Mouse (Mus musculus): ENCODE data around the gene BC107364.
A peak's percentile ranks its signal among the peaks of the same experiment; 100 is the strongest.
"Not testable (repeated sequence)": the region's sequence is repeated elsewhere in the genome, so short reads cannot be mapped to it uniquely, and the experiment has no call there.

Gene BC107364

DNA sequence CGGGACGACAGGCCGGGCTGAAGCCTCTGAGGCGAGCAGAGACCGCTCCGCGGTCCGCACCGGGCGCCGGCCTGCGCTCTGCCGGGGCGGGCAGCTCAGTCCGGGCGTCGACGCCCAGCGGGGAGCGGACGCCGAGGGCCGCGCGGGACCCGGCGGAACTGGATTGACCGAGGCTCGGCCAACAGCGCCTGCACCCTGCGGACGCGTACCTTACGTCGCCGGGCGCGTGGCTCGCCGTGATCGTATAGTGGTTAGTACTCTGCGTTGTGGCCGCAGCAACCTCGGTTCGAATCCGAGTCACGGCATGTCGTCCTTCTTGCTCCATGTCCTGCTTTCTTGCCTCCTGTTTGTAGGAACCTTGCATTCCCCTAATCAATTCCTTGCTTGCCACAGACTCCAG lies at the start of gene BC107364:
Gene BC107364, minus strand, starts transcription at position 45 of the 400 bp plus-strand sequence.
- not testable (repeated sequence) for DNase-seq (ENCODE audit: low read depth, low spot score)

- peak; percentile 93 for DNase-seq (ENCODE audit: low read depth, low spot score)
Observed at GRCm38 (mm10) chr3:96501391-96502115, 49.4 kb upstream of the BC107364 start.

GRCm38 (mm10) chr3:96500691-96501265 lies 48.7 kb upstream of the BC107364 start:
- DNase-seq (ENCODE audit: low read depth, low spot score): peak; percentile 88

DNA sequence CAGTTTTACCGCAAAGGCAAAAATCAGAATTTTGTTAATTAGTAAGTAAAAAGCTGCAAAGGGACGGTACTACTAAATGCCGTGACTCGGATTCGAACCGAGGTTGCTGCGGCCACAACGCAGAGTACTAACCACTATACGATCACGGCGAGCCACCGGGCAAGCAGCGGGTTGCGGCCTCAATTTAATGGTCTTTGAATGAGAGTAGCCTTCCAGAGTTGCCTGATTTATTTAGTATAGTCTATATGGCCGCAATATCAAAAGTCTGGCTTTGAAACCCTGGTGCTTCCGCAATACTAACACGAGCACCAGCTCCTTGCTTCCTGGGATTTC lies 48.1 kb upstream of the BC107364 start:
- peak; percentile 94 for DNase-seq (ENCODE audit: low read depth, low spot score)

- peak; percentile 87 for DNase-seq (ENCODE audit: low read depth, low spot score)
Observed at GRCm38 (mm10) chr3:96499481-96500288, 47.6 kb upstream of the BC107364 start.

DNA sequence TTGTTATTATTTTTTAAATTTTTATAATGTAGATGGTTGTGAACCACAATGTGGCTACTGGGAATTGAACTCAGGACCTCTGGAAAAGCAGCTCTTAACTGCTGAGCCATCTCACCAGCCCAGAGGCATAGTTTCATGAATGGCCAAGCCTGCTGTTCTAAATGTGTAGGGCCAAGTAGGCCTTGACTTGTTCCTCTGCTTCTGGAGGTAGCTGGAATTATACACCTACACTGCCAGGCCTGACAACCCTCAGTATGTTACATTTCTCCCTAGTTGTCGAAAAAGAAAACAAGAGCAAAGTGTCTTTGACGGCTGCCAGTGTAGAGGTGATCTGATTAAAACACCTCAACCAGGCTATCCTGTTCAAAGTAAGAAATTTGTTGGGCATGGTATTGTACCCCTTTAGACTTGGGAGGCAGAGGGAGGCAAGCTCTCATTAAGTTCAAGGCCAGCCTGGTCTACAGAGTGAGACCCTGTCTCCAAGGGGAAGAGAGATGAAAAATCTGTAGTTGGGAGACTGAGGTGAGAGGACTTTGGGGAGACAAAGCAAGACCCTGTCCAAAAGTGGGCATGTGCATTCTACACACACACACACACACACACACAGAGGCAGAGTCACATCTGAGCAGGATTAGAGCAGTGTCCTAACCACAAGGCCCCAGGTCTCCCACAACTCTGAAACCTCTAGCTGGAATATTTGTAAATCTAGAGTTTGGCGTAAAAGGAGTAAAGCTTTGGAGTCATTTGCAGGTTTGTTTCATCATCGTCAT lies 46.6 kb upstream of the BC107364 start:
- DNase-seq (ENCODE audit: low read depth, low spot score): peak; percentile 20

GRCm38 (mm10) chr3:96497451-96498028 lies 45.4 kb upstream of the BC107364 start:
- peak; percentile 72 for DNase-seq (ENCODE audit: low read depth, low spot score)

GRCm38 (mm10) chr3:96496620-96497275 lies 44.6 kb upstream of the BC107364 start:
- DNase-seq (ENCODE audit: low read depth, low spot score): not testable (repeated sequence)

DNA sequence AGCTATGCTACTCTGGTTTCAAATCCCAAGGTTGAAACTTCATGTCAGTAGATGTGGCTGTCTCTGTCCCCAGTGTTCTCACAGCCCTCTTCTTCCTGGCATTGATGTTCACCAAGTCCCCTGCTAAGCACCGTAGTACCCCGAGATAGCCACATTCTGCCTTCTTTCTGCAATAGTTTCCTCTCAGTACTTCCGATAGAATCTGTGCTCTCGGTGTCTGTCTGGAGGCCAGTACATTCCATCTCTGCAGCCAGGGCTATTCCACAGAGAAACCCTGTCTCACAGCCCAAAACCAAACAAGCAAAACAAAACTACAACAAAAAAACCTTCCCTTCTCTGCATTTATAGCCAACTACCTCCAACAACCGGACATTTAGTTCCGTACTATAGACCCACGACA lies 44.1 kb upstream of the BC107364 start:
- DNase-seq (ENCODE audit: low read depth, low spot score): no peak

DNA sequence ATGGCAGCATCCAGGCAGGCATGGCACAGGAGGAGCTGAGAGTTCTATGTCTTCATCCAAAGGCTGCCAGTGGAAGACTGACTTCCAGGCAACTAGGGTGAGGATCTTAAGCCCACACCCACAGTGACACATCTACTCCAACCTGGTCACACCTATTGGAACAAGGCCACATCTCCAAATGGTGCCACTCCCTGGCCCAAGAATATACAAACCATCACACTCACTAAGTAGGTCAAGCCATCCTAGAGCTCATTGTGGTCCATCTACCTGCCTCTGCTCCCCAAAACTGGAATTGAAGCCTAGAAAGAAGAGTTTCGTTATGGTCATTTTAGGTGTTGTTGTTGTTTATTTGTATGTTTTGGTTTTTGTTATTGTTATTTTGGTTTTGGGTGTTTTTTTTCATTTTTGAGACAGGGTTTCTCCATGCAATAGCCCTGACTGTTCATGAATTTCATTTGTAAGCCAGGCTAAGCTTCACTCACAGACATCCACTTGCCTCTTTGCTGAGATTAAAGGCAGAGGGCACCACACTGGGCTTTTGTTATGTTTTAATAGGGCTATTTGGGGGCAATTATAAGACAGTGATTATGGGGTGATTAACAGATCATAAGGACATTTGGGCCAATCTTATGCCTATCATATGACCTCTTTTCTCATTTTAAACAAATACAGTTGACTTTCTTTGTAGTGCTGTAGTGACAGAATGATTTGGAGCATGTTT lies 43.5 kb upstream of the BC107364 start:
- DNase-seq (ENCODE audit: low read depth, low spot score): no peak

DNA sequence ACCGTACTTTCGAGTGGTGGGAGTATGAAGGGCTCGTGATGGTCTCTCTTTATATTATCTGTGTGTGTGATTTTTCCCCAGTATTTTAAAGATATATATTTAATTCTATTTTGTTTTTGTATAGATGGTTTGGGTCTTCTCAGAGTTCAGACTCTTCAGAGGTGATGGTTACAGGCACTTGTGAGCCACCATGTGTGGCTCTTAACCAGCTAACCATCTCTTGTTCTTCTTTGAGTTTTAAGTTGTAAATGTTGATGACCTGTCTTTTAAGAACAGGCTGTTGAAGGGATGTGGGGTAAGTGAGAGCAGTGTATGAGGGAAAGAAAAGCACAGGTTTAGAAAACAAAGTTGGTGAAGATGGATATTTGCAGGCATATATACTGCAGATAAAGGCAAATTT lies 42.8 kb upstream of the BC107364 start:
- DNase-seq (ENCODE audit: low read depth, low spot score): no peak

DNA sequence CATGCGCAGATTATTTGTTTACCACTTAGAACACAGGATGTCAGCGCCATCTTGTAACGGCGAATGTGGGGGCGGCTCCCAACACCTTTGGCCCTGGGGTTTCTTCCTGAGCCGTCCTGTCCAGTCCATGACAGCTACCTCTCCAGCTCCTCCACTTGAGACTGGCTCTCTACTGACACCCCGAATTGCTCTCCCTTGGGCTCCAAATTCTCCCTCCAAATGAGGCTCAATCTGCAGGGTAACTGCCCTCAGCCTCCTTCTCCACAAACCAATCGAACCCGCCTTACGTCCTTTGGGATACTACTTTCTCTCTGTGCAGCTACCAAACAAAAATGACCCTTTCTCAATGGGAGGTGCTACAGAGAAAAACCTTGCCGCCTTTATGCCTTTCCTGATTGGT lies 42.4 kb upstream of the BC107364 start:
- DNase-seq (ENCODE audit: low read depth, low spot score): not testable (repeated sequence)

GRCm38 (mm10) chr3:96489636-96490035 lies 37.5 kb upstream of the BC107364 start:
- DNase-seq (ENCODE audit: low read depth, low spot score): not testable (repeated sequence)

GRCm38 (mm10) chr3:96488907-96489629 lies 37.0 kb upstream of the BC107364 start:
- DNase-seq (ENCODE audit: low read depth, low spot score): not testable (repeated sequence)

DNA sequence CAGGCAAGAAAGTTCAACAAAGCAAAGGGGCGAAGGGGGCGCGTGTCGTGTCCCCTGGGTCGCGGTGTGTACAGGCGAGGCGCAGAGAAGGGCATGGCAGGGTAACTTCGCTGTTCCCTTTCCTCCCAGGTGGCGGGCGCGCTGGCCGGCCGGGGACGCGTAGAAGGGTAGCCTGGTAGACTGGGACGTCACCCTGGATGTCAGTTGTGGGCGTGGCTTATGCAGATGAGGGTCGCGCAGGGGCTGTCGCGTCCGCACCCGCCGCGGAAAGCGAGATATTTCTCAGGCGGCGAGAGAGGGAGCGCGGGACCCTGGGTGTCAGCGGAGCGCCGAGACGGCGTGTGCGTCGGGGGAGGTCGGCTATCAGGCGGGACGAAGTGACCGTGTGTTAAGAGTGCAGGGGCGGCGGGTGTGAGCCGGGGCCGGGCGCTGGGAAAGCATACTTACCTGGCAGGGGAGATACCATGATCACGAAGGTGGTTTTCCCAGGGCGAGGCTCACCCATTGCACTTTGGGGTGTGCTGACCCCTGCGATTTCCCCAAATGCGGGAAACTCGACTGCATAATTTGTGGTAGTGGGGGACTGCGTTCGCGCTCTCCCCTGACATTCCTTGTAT lies 36.3 kb upstream of the BC107364 start:
- DNase-seq (ENCODE audit: low read depth, low spot score): not testable (repeated sequence)

DNA sequence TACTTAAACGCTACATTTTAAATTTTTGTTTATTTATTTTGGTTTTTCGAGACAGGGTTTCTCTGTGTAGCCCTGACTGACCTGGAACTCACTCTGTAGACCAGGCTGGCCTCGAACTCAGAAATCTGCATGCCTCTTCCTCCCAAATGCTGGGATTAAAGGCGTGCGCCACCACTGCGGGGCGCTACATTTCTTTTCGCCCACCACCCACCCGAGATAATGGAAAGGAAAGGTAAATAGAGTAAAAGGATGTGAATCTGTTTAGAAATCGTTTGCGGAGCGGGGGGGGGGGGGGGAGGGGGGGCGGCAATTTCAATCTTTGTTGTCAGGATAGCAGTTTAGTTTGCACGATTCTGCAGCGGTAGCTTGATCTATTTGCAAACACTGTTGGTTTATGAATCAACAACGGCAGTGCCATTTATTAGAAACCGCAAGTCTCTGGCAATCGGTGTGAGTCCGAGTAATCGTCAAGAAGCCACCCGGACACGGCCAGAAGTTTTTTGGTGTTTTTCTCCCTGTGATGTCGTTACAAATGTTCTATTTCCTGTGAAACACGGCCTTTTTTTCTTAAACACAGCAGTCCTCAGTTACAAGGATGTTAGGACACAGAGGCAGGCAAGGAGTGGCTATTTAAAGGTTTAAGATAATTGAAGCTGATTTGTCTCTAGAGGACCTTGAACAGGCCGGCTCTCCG lies 35.6 kb upstream of the BC107364 start:
- DNase-seq (ENCODE audit: low read depth, low spot score): peak; percentile 72

- peak; percentile 28 for DNase-seq (ENCODE audit: low read depth, low spot score)
Observed at GRCm38 (mm10) chr3:96486828-96487559, 34.9 kb upstream of the BC107364 start.
